Mouse (Mus musculus): ENCODE measurements around the gene Gatad2b.

GRCm38 (mm10) chr3:90408721-90409120 is 115.7 kb downstream of the Gatad2b start:
- no peak for TF ChIP-seq CTCF (IDR thresholded peaks at IDR 0.05; ENCODE audit: borderline replicate concordance, insufficient read depth, low read depth, low read length)
- no peak for TF ChIP-seq POLR2A (IDR thresholded peaks at IDR 0.05; ENCODE audit: borderline replicate concordance, insufficient read depth, low read length)
